Mouse (Mus musculus): ENCODE measurements around the gene Kiss1r. TPM values are rescaled to one million over a fixed set of nuclear protein-coding genes. Genes with fewer than 3 reads are reported as not detected.

Gene Kiss1r
- polyA plus RNA-seq, 1 experiment, result not detected

DNA sequence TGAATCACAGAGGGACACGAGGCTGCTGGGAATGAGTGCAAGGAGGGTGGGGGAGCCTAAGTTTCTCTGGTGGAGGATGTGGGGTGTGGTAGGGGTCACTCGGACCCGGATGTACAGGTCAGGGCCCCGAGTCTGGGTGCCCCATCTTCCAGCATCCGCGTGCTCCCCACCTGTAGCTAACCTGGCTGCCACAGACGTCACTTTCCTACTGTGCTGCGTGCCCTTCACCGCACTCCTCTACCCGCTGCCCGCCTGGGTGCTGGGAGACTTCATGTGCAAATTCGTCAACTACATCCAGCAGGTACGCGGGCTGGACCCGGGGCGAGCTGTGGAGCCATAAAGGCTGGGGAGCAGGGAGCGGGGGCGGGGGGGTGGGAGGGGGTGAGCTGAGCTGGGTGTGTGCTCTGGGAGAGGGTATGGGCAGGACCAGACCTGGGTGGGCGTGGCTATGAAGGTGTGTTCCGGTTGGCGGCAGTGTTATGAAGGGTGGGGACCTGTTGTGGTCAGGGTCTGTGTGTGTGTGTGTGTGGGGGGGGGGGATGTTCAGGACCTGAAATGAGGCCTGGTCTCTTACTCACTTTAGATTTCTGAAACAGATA lies 2.6 kb downstream of the Kiss1r start:
- WGBS, result 24% methylated on average over 21 of the region's 21 CpGs
- Histone ChIP-seq H3K4me1 (ENCODE audit: control insufficient read depth, insufficient read depth, low read length) (peaks cover 47% of the 10 kb centered on the region), H3K27ac (ENCODE audit: insufficient read depth, low read depth, low read length) (no peak overlapping the region), H3K4me3 (ENCODE audit: insufficient read depth, low read depth, low read length) (no peak overlapping the region)
- TF ChIP-seq POLR2A (IDR thresholded peaks at IDR 0.05; ENCODE audit: insufficient read depth, low read depth, low read length) (no peak), CTCF (IDR thresholded peaks at IDR 0.05; ENCODE audit: insufficient read depth, low read depth, low read length) (no peak)

DNA sequence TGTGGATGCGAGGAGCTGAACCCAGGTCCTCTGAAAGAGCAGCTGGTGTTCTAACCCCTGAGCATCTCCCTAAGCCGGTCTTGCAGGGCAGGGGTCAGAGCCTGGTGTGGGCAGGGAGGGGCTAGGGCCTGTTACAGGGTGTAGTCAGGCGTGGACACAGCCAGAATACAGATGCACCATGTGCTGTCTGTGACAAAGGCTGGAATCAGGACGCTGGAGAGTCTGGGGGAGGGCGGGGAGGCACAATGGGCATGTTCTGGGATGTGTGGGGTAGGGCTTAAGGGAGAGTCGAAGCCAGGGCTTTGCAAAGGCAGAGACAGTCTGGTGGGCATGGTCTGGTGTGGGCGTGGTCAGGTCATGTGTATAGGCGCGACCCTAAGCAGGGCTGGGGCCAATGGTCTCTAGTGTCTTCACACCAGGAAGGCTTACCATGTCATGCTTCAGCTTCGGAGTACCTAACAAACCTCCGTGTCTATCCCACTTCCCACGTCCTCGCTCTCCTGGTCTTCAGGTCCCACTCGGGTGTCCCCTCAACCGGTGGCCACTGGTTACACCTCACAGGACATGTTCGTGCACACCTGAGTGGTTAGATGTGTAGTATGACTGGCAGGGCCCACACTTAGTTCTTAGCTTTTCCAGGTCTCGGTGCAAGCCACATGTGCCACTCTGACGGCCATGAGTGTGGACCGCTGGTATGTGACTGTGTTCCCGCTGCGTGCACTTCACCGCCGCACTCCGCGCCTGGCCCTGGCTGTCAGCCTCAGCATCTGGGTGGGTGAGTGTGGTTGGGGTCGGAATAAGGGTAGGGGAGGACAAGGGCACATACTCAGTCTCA lies 3.5 kb downstream of the Kiss1r start:
- Histone ChIP-seq H3K4me3 (ENCODE audit: insufficient read depth, low read depth, low read length) (no peak overlapping the region), H3K27ac (ENCODE audit: insufficient read depth, low read depth, low read length) (no peak overlapping the region), H3K4me1 (ENCODE audit: control insufficient read depth, insufficient read depth, low read length) (peaks cover 40% of the 10 kb centered on the region)
- TF ChIP-seq CTCF (IDR thresholded peaks at IDR 0.05; ENCODE audit: insufficient read depth, low read depth, low read length), result no peak
- no peak for TF ChIP-seq POLR2A (IDR thresholded peaks at IDR 0.05; ENCODE audit: insufficient read depth, low read depth, low read length)
- WGBS, result 29% methylated on average over 26 of the region's 26 CpGs

GRCm38 (mm10) chr10:79920958-79921535 lies 4.3 kb downstream of the Kiss1r start, which contains the start of gene R3hdm4:
Gene R3hdm4, minus strand, starts transcription at chr10:79921208.
- H3K4me1 ChIP-seq (ENCODE audit: control insufficient read depth, insufficient read depth, low read length), result peaks cover 37% of the 10 kb centered on the region
- H3K4me3 ChIP-seq (ENCODE audit: insufficient read depth, low read depth, low read length), result peak within 1 kb of the TSS; percentile 41
- 11% methylated on average over 41 of the region's 41 CpGs for WGBS
- H3K27ac ChIP-seq (ENCODE audit: insufficient read depth, low read depth, low read length), result no peak within 1 kb of the TSS
- TF ChIP-seq POLR2A (IDR thresholded peaks at IDR 0.05; ENCODE audit: insufficient read depth, low read depth, low read length), result no peak

DNA sequence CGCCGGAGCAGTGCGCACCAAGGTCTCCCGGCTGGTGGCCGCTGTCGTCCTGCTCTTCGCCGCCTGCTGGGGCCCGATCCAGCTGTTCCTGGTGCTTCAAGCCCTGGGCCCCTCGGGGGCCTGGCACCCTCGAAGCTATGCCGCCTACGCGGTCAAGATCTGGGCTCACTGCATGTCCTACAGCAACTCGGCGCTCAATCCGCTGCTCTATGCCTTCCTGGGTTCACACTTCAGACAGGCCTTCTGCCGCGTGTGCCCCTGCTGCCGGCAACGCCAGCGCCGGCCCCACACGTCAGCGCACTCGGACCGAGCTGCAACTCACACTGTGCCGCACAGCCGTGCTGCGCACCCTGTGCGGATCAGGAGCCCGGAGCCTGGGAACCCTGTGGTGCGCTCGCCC lies 4.8 kb downstream of the Kiss1r start:
- H3K27ac ChIP-seq (ENCODE audit: insufficient read depth, low read depth, low read length), result no peak overlapping the region
- peaks cover 40% of the 10 kb centered on the region for H3K4me1 ChIP-seq (ENCODE audit: control insufficient read depth, insufficient read depth, low read length)
- TF ChIP-seq CTCF (IDR thresholded peaks at IDR 0.05; ENCODE audit: insufficient read depth, low read depth, low read length), result no peak
- no peak for TF ChIP-seq POLR2A (IDR thresholded peaks at IDR 0.05; ENCODE audit: insufficient read depth, low read depth, low read length)
- 12% methylated on average over 34 of the region's 34 CpGs for WGBS
- H3K4me3 ChIP-seq (ENCODE audit: insufficient read depth, low read depth, low read length), result peak overlapping the region; percentile 41

- Histone ChIP-seq H3K4me1 (ENCODE audit: control insufficient read depth, insufficient read depth, low read length) (peaks cover 49% of the 10 kb centered on the region), H3K4me3 (ENCODE audit: insufficient read depth, low read depth, low read length) (no peak overlapping the region), H3K27ac (ENCODE audit: insufficient read depth, low read depth, low read length) (no peak overlapping the region)
- TF ChIP-seq POLR2A (IDR thresholded peaks at IDR 0.05; ENCODE audit: insufficient read depth, low read depth, low read length), result no peak
- TF ChIP-seq CTCF (IDR thresholded peaks at IDR 0.05; ENCODE audit: insufficient read depth, low read depth, low read length), result peak; percentile 99
- WGBS, result 12% methylated on average over 29 of the region's 29 CpGs
These were observed 8.4 kb downstream of the Kiss1r start for GRCm38 (mm10) chr10:79924998-79925784.

DNA sequence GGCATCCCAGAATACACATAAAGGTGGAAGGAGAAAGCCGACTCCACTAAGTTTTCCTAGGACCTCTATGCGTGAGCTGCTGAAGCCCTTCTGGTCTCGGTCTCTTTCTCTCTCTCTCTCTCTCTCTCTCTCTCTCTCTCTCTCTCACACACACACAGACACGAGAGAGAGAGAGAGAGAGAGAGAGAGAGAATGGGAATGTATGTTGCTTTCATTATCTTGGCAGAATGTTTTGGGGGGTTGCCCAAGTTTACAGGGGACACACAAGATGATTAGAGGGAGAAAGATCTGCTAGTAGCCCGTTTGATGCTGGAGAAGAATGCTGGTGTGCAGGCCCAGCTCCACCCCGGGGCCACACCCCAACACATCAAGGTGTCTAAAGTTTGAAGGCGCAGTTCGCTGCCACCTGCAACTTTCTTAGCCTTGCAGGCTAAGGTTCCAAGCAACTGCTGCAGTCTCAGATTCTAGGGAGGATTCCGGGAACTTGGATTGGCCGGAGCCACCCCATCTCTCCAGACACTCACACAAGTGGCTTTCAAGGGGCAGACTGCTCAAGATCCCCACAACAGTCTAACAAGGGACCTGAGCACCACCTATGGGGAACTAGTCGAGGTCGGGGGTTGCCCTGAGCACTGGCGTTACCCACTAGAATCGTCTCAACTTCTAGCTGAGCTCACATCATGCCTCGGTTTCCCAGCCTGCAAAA lies 9.2 kb downstream of the Kiss1r start:
- H3K4me1 ChIP-seq (ENCODE audit: control insufficient read depth, insufficient read depth, low read length), result peaks cover 42% of the 10 kb centered on the region
- H3K4me3 ChIP-seq (ENCODE audit: insufficient read depth, low read depth, low read length), result peak overlapping the region; percentile 83
- H3K27ac ChIP-seq (ENCODE audit: insufficient read depth, low read depth, low read length), result no peak overlapping the region
- WGBS, result 6% methylated on average over 15 of the region's 15 CpGs
- TF ChIP-seq CTCF (IDR thresholded peaks at IDR 0.05; ENCODE audit: insufficient read depth, low read depth, low read length), result no peak
- TF ChIP-seq POLR2A (IDR thresholded peaks at IDR 0.05; ENCODE audit: insufficient read depth, low read depth, low read length), result no peak

DNA sequence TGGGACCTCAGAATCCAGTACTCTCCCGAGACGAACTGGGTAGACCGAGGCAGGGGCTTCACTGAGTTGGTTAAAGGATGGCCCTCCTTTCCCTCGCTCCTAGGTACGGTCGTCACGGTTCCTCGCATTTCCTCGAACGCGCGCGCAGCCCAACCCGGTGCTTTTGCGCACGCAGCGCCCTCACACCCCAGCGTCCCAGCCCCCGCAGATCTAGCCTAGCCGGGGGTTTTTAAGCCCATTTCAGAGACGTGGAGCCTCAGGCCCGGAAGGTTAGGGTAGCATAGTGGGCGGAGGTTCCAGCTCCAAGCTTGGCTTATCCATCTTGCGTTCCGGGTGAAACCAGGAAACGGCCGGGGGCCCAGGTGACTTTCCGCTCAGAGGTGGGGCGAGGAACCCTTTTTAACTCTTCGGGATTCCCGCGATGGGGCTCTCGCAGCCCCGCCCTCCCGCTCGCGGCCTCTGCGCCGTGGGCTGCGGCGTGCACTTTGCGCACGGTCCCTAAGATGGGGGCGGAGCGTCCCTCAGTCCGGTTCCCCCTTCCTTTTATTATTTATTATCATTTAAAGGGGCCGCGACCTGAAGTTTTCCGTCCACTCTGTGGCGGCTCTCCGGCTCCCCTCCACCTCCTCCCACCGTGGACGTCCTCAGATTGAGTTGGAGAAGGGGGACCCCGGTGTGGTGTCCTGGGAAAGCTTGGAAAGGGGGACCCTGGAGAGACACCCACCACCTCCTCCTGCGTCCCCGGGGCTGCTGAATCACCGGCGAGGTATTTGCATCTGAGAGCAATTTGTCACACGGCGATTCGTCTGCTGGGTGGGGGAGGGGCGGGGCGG lies 9.9 kb downstream of the Kiss1r start, which contains the start of gene Arid3a:
TSS of gene Arid3a (plus strand) at position 553 of the 833 bp plus-strand sequence.
- peak within 1 kb of the TSS; percentile 76 for H3K27ac ChIP-seq (ENCODE audit: insufficient read depth, low read depth, low read length)
- under 1% methylated on average over 63 of the region's 63 CpGs for WGBS
- H3K4me3 ChIP-seq (ENCODE audit: insufficient read depth, low read depth, low read length), result peak within 1 kb of the TSS; percentile 83
- TF ChIP-seq POLR2A (IDR thresholded peaks at IDR 0.05; ENCODE audit: insufficient read depth, low read depth, low read length) (0 out of 2 replicates have a peak, but pooled peaks have one; percentile 21), CTCF (IDR thresholded peaks at IDR 0.05; ENCODE audit: insufficient read depth, low read depth, low read length) (0 out of 2 replicates have a peak, but pooled peaks have one; percentile 6)
- H3K4me1 ChIP-seq (ENCODE audit: control insufficient read depth, insufficient read depth, low read length), result peaks cover 34% of the 10 kb centered on the region
